Mouse (Mus musculus): Measurements from ENCODE around the gene Prtg. TPM values are rescaled to one million over a fixed set of nuclear protein-coding genes. Genes with fewer than 3 reads are reported as not detected.

The Prtg gene
- total RNA-seq, 2 experiments from 2014 or later: 0.17 TPM; not detected in 1

- no peak for ATAC-seq (replicated peaks; ENCODE audit: poor library complexity, severe bottlenecking)
Measured at GRCm38 (mm10) chr9:72853681-72854190, 47.1 kb downstream of the Prtg start.

DNA sequence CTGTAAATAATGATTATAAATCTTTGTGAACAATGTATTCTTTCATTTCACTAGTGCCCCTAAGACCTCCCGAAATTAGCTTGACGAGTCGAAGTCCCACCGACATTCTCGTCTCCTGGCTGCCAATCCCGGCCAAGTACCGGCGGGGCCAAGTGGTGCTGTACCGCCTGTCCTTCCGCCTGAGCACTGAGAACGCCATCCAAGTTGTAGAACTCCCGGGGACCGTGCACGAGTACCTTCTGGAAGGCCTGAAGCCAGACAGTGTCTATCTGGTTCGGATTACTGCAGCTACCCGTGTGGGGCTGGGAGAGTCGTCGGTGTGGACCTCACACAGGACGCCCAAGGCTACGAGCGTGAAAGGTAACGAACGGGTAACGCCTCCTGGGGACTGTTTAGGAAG lies 50.0 kb downstream of the Prtg start:
- ATAC-seq (replicated peaks; ENCODE audit: poor library complexity, severe bottlenecking): no peak

DNA sequence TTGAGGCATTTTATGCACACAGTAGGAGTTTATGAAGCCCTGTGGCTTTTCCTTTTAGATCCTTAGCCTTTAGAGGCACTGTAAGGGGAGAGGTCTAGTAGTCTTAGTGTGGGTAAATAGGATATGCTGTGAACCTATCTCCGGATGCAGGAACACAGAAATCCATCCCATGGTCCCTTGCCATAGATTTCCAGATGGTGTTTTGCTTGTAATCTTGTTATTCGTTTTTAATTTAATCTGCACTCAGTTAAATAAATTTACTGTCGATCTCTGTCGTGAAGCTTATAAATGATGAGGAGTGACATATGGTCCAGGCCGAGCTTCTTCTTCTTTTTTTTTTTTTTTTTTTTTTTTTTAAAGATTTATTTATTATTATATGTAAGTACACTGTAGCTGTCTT lies 54.1 kb downstream of the Prtg start:
- ATAC-seq (replicated peaks; ENCODE audit: poor library complexity, severe bottlenecking): no peak

DNA sequence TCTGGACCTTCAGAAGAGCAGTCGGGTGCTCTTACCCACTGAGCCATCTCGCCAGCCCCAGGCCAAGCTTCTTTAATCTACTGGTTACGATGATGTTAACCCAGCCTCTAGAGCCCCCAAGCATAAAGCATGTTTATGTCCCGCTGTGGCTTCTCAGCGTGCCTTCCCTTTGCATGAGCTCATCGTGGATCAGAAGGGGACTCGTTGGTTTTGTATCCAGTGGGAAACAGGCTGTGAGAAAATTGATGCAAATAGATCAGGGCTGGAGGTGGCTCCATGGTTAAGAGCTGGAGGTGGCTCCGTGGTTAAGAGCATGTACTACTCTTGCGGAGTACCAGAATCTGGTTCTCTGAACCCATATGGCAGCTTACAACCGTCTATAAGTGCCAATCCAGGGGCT lies 54.6 kb downstream of the Prtg start:
- no peak for ATAC-seq (replicated peaks; ENCODE audit: poor library complexity, severe bottlenecking)

DNA sequence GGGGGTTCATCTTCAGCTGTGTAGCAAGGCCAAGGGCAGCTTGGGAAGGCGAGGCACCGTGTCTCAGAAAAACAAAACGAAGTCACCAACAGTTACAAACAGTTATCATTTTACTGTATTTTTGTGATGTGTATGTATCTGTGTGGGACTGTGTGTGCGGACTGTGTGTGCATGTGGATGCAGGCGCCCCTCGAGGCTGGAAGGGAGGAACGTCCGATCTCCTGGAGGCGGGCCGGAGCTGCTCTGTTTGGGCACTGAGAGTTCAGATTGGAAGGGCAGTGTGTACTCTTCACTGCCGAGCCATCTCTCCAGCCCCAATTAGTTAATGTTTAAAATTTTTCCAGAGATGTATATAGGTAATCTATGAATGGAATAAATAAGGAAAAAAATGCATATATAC lies 55.5 kb downstream of the Prtg start:
- no peak for ATAC-seq (replicated peaks; ENCODE audit: poor library complexity, severe bottlenecking)

DNA sequence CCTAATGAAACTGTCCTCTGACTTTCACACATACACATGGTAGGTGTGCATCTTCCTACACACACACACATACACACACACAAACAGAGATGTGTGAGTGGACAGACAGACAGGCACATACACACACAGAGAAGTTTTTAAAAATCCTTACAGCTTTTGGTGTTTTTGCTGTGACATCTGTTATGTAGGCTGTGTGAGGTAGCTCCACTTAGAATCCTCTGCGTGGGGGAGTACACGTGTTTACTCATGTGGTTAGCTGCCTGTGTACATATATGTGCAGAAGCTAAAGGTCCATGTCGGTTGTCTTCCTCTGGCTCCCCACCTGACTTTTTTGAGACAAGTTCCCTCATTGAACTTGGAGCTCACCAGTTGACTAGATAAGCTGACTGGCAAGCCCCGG lies 56.3 kb downstream of the Prtg start:
- ATAC-seq (replicated peaks; ENCODE audit: poor library complexity, severe bottlenecking): no peak

DNA sequence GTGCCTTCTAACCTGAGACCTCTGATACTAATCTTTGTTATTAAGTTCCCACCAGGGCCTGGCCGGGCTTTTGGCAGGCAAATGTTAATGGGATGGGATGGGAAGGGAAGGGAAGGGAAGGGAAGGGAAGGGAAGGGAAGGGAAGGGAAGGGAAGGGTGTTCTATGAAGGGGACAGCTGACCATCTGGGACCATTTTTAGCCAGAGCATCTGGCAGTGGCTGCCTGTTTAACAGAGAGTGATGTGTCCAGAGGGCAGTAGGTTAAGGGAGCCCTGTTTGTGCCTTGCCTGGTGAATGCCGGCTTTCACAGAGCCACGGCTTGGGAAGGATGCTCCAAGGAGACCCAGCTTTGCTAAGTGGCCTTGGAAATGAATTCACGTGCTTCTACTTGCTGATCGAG lies 57.1 kb downstream of the Prtg start:
- no peak for ATAC-seq (replicated peaks; ENCODE audit: poor library complexity, severe bottlenecking)

GRCm38 (mm10) chr9:72867434-72867833 lies 60.8 kb downstream of the Prtg start:
- no peak for ATAC-seq (replicated peaks; ENCODE audit: poor library complexity, severe bottlenecking)

DNA sequence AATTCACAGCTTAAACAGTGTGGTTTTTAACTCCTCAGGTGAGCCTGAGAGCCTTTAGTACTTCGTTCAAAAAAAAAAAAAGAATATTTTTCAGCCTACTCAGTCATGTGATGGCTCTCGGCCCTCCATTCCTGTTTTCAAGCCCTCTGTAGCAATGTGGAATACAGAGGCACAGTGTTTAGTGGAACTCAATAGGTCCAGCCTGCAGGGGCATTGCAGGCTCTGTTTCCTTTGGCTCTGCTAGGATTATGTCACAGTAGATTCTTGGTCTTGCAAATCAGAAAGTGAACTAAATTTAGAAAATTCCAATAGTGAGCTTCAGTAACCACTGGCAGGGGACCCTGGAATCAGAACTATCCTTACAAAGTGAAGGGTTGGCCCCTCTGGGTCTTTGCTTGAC lies 62.1 kb downstream of the Prtg start:
- ATAC-seq (replicated peaks; ENCODE audit: poor library complexity, severe bottlenecking): no peak

DNA sequence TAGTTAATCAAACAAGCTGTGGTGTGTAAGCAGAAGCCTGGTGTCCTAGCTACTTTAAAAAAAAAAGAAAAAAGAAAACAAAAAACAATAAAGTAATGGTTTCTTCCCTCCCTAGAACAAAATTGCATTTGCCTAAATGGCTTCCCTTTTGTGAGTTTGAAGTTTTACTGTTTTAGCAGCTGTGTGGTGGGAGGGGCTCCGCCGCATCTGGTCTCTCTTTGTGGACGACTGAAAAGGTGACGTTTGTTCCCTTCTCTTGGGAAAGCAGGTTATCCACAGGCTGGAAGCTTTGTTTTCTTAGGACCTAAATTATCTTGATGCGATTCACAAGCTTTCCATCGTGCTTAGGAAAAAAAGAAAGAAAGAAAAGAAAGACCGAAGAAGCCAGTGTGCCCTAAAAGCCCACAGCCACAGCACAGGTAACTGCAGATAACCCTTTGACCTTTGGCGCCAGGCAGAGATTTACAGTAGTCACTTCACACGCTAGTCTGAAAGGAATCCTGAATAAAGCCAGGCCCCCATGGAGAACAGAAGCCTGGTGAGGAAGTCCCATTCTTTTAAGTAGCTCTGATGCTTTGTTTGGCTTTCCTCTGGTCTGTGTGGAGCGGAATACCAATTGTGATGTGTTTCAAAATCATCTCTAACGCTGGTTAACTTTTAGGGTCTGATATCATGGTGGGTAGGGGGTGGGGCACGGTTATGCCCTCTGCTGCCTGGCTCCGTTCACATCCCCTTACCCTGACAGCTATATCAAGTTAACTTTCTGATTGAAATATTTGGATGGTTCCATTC lies 65.0 kb downstream of the Prtg start:
- ATAC-seq (replicated peaks; ENCODE audit: poor library complexity, severe bottlenecking): no peak

- ATAC-seq (replicated peaks; ENCODE audit: poor library complexity, severe bottlenecking): no peak
Measured at GRCm38 (mm10) chr9:72872298-72873130, 65.8 kb downstream of the Prtg start.

DNA sequence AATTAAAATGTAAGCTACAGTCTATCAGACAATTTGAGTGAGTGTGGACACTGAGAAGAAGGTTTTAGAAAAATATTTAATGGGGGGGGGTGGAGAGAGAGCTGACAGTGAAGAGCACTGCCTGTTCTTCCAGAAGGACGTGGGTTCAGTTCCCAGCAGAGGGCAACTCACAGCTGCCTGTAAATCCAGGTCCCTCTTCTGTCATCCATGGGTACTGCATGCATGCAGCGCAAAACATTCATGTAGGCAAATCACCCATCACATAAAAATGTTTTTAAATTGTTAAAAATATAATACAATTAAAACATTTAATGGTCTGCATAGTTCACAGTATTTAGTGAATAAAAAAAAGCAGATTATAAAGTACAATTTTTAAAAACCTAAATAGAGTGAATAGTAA lies 69.2 kb downstream of the Prtg start:
- ATAC-seq (replicated peaks; ENCODE audit: poor library complexity, severe bottlenecking): no peak; the same call in 1 of the 2 replicates

DNA sequence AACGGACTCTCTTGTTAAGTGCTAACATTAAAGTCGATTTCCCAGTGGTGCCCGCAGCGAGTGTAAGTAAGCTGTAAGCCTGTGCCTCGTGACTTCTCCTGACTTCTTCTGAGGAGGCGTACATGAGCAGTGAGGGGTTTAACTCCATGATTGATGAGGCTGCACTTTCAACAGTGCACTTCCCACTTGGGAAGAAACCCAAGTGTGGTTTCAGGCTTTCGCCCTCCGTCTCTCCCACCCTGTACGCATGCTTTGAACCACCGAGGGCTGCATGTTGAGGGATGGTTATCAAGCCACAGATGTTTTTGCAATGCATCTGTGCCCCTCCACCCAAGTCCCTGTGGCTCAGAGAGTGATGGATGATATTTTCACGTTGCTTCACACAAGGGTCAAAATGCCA lies 71.2 kb downstream of the Prtg start:
- ATAC-seq (replicated peaks; ENCODE audit: poor library complexity, severe bottlenecking): peak; percentile 50; the same call in 1 of the 2 replicates

DNA sequence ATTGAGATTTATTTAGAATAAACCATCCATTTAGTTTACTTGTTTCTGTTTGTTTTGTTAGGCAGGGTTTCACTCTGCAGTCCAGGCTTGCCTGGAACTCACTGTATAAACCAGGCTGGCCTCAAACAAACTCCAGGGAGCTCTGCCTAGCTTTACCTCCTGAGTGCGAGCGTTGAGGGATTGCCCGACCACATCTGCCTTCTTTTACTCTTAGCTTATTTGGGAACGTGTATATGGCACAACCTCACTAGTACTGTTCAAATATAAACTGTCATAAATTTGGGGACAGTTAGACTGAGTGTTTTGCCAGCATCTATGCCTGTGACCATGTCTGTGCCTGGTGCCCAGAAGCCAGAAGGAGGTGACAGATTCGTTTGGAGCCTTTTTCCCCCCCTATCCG lies 72.0 kb downstream of the Prtg start:
- ATAC-seq (replicated peaks; ENCODE audit: poor library complexity, severe bottlenecking): no peak

DNA sequence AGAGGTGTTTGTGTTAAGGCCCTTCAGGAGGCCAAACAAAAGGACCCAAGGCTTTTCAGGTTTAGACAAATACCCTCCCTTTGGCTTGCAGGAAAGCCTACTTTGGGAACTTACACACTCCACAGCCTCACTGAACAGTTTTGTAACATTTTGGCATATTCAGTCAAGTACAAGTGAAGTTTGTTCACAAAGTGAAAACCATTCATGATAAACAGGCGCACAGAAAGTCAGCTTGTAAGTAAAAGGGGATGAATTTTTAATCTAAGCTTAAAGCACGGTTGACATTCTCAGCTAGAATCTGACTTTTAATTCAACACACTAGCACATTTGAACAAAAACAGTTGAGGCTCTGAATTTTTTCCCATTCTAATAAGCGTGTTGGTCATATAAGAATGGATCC lies 72.9 kb downstream of the Prtg start:
- ATAC-seq (replicated peaks; ENCODE audit: poor library complexity, severe bottlenecking): no peak

DNA sequence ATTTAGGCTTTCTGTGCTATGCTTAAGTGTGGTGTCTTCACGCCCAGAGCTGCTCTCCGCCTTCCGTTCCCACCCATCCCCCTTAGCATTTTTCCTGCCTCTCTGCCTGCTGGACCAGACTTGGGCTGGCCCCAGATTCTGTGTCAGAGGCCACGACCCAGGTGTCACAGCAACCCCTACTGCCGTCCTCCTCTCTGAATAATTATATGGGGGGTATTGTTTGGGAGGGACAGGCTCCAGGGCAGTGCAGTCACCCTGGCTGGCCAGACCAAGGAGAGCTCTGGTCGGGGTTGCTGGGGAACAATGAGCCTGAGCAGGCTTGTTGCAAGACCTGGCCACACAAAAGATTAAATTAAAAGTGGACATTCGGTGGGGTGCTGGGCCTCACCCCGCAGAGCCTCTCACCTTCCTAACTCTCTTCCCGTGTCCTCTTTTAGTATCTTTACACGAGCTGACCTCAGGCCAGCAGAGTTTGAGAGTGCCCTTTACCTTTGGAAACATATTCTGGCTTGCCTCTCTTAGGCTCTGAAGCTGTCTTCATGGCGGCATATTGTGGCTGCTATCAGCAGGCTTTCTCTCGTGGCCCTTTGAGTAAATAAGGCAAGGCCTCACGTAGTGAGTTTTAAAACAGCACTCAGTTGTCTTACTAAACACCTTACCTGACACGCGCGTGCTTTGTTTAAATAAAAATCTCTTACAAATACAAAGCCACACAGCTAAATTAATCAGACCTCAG lies 73.7 kb downstream of the Prtg start:
- no peak for ATAC-seq (replicated peaks; ENCODE audit: poor library complexity, severe bottlenecking)

DNA sequence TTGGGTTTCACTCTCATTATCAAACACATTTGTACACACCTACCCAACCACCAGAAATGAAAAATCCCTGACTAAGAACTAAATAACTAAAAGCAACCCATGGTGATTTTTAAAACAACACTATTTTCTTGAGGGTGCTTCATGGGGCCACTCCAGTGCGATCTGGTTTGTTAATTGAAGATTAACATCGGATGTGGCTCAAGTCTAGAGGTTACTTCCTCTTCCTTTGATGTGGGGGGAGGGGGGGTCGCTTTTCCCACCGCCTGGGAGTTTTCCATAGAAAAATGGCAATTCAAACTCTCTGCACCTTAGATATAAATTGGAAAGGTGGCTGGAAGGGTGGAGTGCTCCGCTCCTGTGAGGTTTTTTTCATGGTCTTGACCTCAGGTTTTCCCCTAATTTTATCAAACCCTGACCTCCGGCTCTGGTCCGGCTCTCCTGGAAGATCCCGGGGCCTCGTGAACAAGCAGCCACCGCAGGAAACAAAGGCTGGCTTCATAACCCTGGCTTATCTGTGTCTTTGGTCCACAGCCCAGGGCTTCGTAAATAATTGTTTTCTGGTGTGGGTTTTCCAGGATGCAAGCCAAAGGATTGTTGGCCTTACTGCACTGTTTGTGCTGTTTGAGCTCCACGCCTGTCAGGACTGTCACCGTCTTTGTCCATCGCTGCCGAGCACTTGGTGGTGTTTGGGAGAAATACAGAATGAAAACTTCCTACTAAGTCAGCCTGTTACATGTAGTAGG lies 74.5 kb downstream of the Prtg start:
- ATAC-seq (replicated peaks; ENCODE audit: poor library complexity, severe bottlenecking): no peak

DNA sequence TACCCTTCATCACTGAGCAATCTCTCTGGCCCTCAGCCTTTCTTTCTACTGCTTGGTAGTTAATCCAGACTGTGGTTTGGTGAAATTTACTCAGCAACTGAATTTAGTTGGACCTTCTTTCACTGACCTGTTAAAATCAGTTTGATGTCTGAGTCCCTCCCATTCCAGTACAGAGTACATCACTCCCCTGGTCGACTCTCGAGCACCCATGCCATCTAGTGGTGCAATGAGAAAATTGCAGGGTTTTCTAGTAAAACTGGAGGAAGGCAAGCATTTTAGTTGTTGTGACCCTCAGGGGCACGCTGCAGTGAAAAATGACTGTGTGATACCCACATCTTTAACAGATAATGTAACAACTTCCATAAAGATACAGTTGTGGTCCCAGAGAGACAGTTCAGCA lies 77.3 kb downstream of the Prtg start:
- peak; percentile 84 for ATAC-seq (replicated peaks; ENCODE audit: poor library complexity, severe bottlenecking)

- peak; percentile 48; the same call in 1 of the 2 replicates for ATAC-seq (replicated peaks; ENCODE audit: poor library complexity, severe bottlenecking)
Measured at GRCm38 (mm10) chr9:72889777-72890176, 83.1 kb downstream of the Prtg start.

- ATAC-seq (replicated peaks; ENCODE audit: poor library complexity, severe bottlenecking): no peak
Measured at GRCm38 (mm10) chr9:72890499-72891085, 83.9 kb downstream of the Prtg start.

All from granulocyte monocyte progenitor cell, adult 5-6 weeks (primary cell).